Comparison of ENCODE assay signal across 1 mouse cellular context in the genomic region with DNA sequence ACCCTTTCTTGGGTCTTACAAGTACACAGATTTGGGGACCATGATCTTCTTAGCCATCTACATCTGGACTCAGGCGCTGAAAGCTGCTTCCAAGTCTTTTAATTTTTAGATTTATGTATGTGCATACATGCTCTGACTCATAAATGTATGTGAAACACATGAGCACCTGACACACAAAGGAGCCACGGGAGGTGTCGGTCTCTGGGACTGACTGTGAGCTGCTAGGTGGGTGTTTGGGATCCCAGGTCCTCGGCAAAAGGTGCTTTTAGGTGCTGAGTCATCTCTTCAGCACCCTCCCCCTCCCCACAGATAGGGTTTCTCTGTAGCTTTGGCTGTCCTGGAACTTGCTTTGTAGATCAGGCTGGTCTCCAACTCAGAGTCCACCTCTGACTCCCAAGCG.
TF ChIP-seq lines count a peak whose summit lies in the region.

No protein-coding gene starts in this region.

TF ChIP-seq in CH12.LX, 34 proteins besides CTCF, POLR2A, EP300 and RAD21:
- no peak for TF ChIP-seq KAT2A (IDR thresholded peaks at IDR 0.05; ENCODE audit: insufficient replicate concordance, low read length)
- TF ChIP-seq POLR2AphosphoS2 (IDR thresholded peaks at IDR 0.05; ENCODE audit: low read depth, low read length): no peak
- no peak for TF ChIP-seq UBTF (IDR thresholded peaks at IDR 0.05; ENCODE audit: low read depth, low read length)
- no peak for TF ChIP-seq ETS1 (conservative IDR thresholded peaks at IDR 0.05; ENCODE audit: low read depth, low read length)
- TF ChIP-seq MAFK (IDR thresholded peaks at IDR 0.05; ENCODE audit: insufficient replicate concordance, low read length): no peak
- no peak for TF ChIP-seq JUN (IDR thresholded peaks at IDR 0.05; ENCODE audit: insufficient read depth, low read depth, low read length)
- no peak for TF ChIP-seq MAX (IDR thresholded peaks at IDR 0.05; ENCODE audit: low read length)
- no peak for TF ChIP-seq IRF4 (IDR thresholded peaks at IDR 0.05; ENCODE audit: low read depth, low read length)
- TF ChIP-seq SIN3A (IDR thresholded peaks at IDR 0.05; ENCODE audit: low read length): no peak
- no peak for TF ChIP-seq MYC (IDR thresholded peaks at IDR 0.05; ENCODE audit: low read depth, low read length)
- no peak for TF ChIP-seq USF1 (IDR thresholded peaks at IDR 0.05; ENCODE audit: low read depth, low read length)
- TF ChIP-seq MEF2A (IDR thresholded peaks at IDR 0.05; ENCODE audit: borderline replicate concordance, low read depth, low read length): no peak
- no peak for TF ChIP-seq USF2 (conservative IDR thresholded peaks at IDR 0.05; ENCODE audit: low read depth, low read length)
- TF ChIP-seq TCF12 (IDR thresholded peaks at IDR 0.05; ENCODE audit: low read depth, low read length): no peak
- TF ChIP-seq GABPA (IDR thresholded peaks at IDR 0.05; ENCODE audit: insufficient replicate concordance, low read depth, low read length): no peak
